Mouse (Mus musculus) gastrocnemius, adult 8-10 months (tissue): ENCODE data around the gene Ppp1r7. TPM values are rescaled to one million over a fixed set of nuclear protein-coding genes. Genes with fewer than 3 reads are reported as not detected.
"Not testable (repeated sequence)": the region's sequence is repeated elsewhere in the genome, so short reads cannot be mapped to it uniquely, and the experiment has no call there.

Experiments
- DNase-seq, 2 experiments: peaks; one replicate each; pipeline ENCODE4 v3.0.0; 2022; ENCODE audit warnings: low spot score in 2 of 2
- total RNA-seq, 4 experiments: library from RNA; stranded (reverse); gene quantifications; 2 replicates each; pipeline ENCODE4 v1.2.4; 2022

Gene Ppp1r7
- total RNA-seq: 10 to 100 TPM; 17.3 to 27.0 (median 22.0) TPM

DNA sequence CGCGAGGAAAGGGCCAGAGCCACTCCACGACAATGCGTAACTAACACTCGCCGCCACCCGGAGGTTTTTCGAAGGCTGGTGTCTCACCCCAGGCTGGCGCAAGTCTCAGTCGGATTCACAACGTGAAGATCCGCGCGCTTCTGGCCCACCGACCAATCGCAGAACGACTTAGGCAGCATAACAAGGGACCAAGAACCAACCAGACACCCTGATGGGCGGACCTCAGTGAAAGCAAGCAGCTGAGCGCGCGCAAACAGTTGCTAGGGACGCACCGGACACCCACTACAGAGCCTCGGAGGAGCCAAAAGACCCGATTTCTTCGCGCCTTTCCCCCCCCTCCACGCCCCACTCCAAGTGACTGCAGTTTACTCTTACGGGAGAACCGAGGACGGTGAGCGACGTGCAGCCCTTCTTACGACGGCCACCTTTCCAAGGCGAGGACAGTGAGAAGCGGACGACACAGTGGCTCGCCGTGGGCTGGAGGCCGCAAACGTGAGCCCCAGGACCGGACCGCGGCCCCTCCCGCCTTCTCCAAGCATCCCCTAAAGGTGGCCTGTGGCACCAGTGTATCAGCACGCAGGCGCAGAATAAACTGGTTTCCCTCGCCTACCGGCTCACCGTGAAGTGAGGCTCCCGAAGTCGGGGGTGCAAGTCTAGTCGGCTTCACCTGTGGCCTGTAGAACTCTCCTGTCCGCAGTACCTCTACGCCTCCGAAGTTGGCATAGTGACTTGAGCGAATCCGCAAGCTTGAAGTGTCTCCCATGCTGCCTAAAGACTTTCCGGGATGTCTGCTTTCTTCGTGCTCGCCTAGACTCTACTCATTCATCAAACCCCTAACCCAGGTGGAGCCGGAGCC, at the start of gene Ppp1r7, which contains the start of gene Pask:
TSS of gene Ppp1r7 (plus strand) at position 207 of the 856 bp plus-strand sequence.
TSS of gene Pask (minus strand) at position 835 of the 856 bp plus-strand sequence.
- peak; percentile 86 to 91 for DNase-seq

DNA sequence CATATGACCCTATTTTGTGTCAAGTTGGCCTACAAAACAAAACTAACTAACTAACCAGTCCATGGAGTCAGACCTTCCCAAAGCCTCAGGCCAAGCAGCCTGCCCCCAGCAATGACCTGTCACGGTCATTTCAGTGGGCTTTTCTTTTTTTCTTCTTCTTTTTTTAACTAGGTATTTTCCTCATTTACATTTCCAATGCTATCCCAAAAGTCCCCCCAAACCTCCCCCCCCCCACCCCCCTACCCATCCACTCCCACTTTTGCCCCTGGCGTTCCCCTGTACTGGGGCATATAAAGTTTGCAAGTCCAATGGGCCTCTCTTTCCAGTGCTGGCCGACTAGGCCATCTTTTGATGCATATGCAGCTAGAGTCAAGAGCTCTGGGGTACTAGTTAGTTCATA, 48.2 kb upstream of the Ppp1r7 start:
- not testable (repeated sequence) for DNase-seq

DNA sequence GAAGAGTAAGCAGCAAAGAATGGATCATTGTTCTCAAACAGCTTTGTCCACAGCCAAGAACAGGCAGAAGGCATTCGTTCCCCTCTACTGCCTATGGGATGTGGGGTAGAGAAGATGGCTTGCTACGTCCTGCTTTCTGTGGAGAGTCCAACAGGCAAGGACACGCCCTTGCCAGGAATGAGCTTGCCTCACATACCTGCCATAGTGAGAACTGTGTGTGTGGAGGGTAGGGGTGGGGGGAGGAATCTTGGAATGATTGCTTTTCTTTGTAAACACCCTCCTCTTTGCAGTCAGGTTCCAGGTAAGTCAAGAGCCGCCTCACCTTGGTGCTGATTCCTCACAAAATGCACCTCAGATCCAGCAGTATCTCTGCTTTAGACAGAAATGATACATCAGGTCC, 42.9 kb upstream of the Ppp1r7 start:
- no peak for DNase-seq

GRCm38 (mm10) chr1:93300578-93300977, 42.1 kb upstream of the Ppp1r7 start:
- no peak for DNase-seq

GRCm38 (mm10) chr1:93305581-93306337, 36.9 kb upstream of the Ppp1r7 start, which contains the start of gene Mterf4:
Gene Mterf4, minus strand, starts transcription at chr1:93305915.
- DNase-seq: peak; percentile 57 to 70

DNA sequence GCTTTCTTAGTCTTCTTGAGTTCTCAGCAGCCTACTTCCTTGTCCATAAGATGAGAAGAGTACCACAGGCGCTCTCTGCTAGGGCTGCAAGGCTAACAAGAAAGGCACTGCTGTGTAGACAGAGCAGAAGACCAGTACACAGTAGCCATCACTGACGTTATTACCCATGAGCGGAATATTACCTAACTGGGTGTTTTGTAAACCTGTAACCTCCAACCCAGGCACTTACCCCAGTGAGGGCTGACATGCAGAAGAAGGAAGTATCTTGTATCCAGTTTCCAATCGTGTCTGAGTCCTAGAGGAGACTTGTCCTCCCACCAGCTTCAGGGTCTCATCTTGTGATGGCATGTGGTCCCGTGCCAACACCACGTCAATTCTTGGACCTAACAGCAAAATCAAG, 18.7 kb upstream of the Ppp1r7 start:
- no peak for DNase-seq

GRCm38 (mm10) chr1:93326446-93326845, 16.2 kb upstream of the Ppp1r7 start:
- no peak for DNase-seq

DNA sequence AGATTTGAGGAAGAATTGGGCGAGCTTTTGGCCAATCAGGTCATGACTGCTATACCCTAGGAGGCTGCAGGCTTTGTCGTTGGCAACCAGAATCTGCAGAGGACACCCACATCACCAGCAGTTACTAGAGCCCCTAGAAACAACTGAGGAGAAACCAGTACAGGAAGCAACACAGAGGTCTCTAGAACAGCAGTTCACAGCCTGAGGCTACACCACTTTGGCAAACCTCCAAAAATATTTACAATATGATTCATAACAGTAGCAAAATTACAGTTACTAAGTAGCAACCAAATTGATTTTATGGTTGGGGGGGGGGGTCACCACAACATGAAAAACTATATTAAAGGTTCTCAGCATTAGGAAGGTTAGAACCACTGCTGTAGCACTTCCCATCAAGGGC, 8.0 kb upstream of the Ppp1r7 start:
- no peak for DNase-seq

DNA sequence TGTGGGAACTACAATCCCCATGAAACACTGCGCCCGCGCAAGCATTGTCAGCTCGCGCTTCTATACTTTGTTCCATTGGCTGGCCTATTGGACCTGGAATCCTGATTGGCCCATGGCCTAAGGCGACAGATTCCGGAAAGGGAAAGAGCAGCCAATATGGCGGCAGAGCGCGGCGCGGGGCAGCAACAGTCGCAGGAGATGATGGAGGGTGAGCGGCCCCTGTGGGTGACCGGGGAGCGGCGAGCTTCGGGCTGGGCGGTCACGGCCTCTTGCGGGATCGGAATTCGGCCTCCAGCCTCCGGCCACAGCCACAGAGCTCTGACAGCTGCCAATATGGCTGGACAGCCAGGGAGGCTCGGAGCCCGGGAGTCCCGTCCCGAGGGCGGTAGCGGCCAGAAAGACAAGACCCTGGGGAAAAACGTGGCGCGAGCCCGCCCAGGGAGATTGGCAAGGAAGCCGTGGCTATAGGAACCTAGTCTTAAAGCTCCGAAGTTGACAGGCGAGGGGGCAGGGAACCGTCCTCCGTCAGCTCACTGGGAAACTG, 922 bp downstream of the Ppp1r7 start:
- peak; percentile 83 to 90 for DNase-seq

GRCm38 (mm10) chr1:93347176-93347575, 4.5 kb downstream of the Ppp1r7 start:
- no peak for DNase-seq

- no peak for DNase-seq
These were observed 7.0 kb downstream of the Ppp1r7 start for GRCm38 (mm10) chr1:93349701-93350100.

GRCm38 (mm10) chr1:93352724-93353123, 10.1 kb downstream of the Ppp1r7 start:
- no peak for DNase-seq

GRCm38 (mm10) chr1:93362661-93363060, 20.0 kb downstream of the Ppp1r7 start:
- no peak for DNase-seq

GRCm38 (mm10) chr1:93365641-93366040, 23.0 kb downstream of the Ppp1r7 start:
- no peak for DNase-seq

GRCm38 (mm10) chr1:93373665-93374064, 31.0 kb downstream of the Ppp1r7 start, which contains the start of gene Ano7:
Gene Ano7, plus strand, starts transcription at chr1:93373930.
- DNase-seq: no peak

GRCm38 (mm10) chr1:93377307-93377706, 34.7 kb downstream of the Ppp1r7 start:
- DNase-seq: no peak

GRCm38 (mm10) chr1:93379117-93379516, 36.5 kb downstream of the Ppp1r7 start:
- no peak for DNase-seq

DNA sequence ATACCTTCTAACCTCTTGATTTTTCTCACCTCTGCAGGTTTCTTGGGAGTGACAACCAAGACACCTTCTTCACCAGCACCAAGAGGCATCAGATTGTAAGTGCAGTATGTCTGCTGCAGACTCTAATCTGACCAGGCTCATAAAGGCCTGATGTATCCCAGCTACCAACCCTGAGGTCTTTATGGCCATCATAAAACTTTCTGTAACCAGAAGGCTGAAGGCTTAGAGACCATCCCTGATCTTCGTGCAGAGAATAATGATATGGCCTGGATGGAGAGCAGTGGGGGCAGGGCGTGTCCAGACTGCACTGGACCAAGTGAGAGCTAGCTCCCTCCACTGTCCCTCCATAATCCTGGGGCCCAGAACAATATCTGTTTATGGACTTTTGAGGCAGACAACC, 44.5 kb downstream of the Ppp1r7 start:
- no peak for DNase-seq

DNA sequence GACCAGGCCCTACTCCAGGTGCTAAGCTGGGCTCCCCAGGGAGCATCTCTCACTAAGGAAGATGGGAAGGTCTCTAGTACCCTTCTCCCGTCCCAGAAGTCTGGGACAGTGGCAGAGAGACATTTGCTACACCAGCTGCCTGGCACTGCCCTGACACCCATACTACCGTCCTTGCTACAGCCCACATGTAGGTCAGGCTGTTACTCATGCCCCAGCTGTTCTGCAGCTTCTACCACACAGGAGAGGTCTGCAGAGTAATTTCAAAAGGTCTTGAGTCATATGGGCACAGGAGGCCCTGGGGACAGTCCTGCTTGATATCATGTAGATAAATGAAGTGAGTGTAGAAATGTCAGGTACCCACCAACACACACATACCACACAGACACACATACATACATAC, 46.3 kb downstream of the Ppp1r7 start:
- DNase-seq: no peak

DNA sequence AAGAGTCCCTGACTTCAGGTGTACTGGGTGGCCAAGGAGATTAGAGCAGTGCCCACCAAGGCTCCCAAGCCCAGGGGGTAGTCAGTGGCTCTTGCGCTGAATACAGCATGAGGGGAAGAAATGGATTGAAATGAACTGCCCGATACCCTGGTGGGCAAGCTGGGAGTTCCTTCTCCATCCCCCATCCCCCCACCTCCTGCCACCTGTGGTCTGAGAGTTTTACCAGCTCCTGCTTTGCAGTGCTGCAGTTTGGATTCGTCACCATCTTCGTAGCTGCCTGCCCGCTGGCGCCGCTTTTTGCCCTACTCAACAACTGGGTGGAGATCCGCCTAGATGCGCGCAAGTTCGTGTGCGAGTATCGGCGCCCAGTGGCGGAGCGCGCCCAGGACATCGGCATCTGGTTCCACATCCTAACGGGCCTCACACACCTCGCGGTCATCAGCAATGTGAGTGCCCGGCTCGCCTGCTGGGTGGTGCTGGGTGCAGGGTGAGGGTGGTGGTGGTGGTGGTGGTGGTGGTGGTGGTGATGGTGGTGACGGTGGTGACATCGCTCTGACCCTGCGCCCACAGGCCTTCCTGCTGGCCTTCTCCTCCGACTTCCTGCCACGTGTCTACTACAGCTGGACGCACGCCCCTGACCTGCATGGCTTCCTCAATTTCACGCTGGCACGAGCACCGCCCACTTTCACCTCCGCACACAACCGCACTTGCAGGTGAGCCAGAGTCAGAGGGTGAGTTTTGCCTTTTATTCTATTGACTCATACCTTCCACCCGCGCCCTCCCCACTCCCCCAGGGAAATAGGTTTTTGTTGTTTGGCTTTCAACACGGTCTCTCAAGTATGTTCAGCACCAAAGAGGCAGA, 58.8 kb downstream of the Ppp1r7 start:
- DNase-seq: no peak

DNA sequence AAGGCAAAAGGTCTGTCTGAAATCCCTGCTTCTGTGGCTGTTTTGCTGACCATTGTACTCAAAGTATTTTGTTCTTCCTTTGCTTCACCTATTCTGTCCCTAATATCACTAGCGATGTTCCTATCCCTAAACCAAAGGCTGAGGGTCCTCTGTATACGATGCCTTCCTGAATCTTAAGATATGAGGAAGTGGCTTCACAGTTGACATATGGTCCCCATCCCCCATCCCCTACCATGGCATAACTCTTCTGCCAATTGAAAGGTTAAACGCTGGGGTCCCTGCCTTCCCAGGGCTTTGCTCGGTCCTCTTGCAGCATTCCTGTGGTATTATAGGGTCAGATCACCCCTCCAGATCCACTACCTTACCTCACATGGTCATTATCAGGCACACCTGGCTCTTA, 60.7 kb downstream of the Ppp1r7 start:
- no peak for DNase-seq
